Comparison of ENCODE assay signal across 23 mouse cellular contexts in genomic region chr13:119179157-119179920, GRCm38 (mm10).
DNase-seq lines count a peak whose midpoint lies in the region; ATAC-seq and TF ChIP-seq lines count a peak whose summit lies in the region.
"Had no signal": no experiment of that assay in that cellular context is flagged by ENCODE, and none has a peak within 500 bp of the region (broad histone marks: within the 10 kb centered on the region; RNA-seq: fewer than 3 reads in every experiment).

No protein-coding gene starts in this region.

- TF ChIP-seq CTCF in kidney, adult 2 months (conservative IDR thresholded peaks at IDR 0.05; ENCODE audit: insufficient read depth, insufficient read length, low read depth, low read length): no peak
- no peak for TF ChIP-seq CTCF in kidney, postnatal 0 days (IDR thresholded peaks at IDR 0.05; ENCODE audit: low read depth)
- TF ChIP-seq CTCF in lung, postnatal 0 days (IDR thresholded peaks at IDR 0.05): no peak

- no peak overlapping the region for H3K4me2 ChIP-seq in kidney, embryonic 14.5 days (replicated peaks; ENCODE audit: low read depth, low read length)
- H3K4me2 ChIP-seq in kidney, postnatal 0 days (ENCODE audit: low read length): no peak overlapping the region
- H3K4me2 ChIP-seq in lung, postnatal 0 days (replicated peaks; ENCODE audit: low read depth, low read length): no peak overlapping the region
- H3K4me2 ChIP-seq: embryonic facial prominence, embryonic 12.5 days; embryonic facial prominence, embryonic 15.5 days; hindbrain, embryonic 12.5 days; hindbrain, embryonic 15.5 days had no signal

- ATAC-seq in kidney, embryonic 14.5 days (ENCODE audit: low FRiP score, low TSS enrichment): peak; percentile 76; the same call in 1 of the 2 replicates
- no peak for ATAC-seq in kidney, postnatal 0 days (replicated peaks; ENCODE audit: low FRiP score, low read depth)
- ATAC-seq in lung, postnatal 0 days: no peak
- ATAC-seq: forebrain, embryonic 14.5 days; forebrain, postnatal 0 days had no signal

- 6% methylated on average over 1 of the region's 1 CpGs for WGBS in kidney, embryonic 14.5 days
- 5% methylated on average over 1 of the region's 1 CpGs for WGBS in kidney, adult 2 months
- WGBS in kidney, postnatal 0 days: 0% methylated on average over 1 of the region's 1 CpGs
- WGBS in lung, postnatal 0 days: 19% methylated on average over 1 of the region's 1 CpGs

- no peaks in the 10 kb centered on the region for H3K36me3 ChIP-seq in kidney, embryonic 14.5 days (ENCODE audit: control insufficient read depth, insufficient read depth, low read length)
- H3K36me3 ChIP-seq in kidney, adult 2 months (ENCODE audit: control insufficient read depth, insufficient read depth, low read length): no peaks in the 10 kb centered on the region
- no peaks in the 10 kb centered on the region for H3K36me3 ChIP-seq in kidney, postnatal 0 days (ENCODE audit: insufficient read depth, low read length)
- no peaks in the 10 kb centered on the region for H3K36me3 ChIP-seq in lung, postnatal 0 days (ENCODE audit: insufficient read depth, low read length)
- H3K36me3 ChIP-seq: embryonic facial prominence, embryonic 12.5 days; embryonic facial prominence, embryonic 15.5 days; heart, embryonic 10.5 days; hindbrain, embryonic 12.5 days; hindbrain, embryonic 15.5 days had no signal

- DNase-seq in kidney, adult 2 months: no peak
- DNase-seq in kidney, postnatal 0 days (ENCODE audit: low spot score): peak; percentile 61
- DNase-seq in kidney, postnatal 14 days: no peak
- peak; percentile 69 for DNase-seq in lung, postnatal 0 days (ENCODE audit: low spot score)
- DNase-seq in lung, postnatal 4 days: no peak
- no peak for DNase-seq in frontal cortex, postnatal 14 days (ENCODE audit: low spot score in 2 of 2)
- DNase-seq: adrenal gland, adult 2 months; adrenal gland, postnatal 14 days; B cell, adult 2 months; cerebellum, adult 11 months; cerebellum, adult 2 months; cerebellum, adult 9-11 months; cerebellum, postnatal 25 days; forebrain, postnatal 0 days; gastrocnemius, postnatal 25 days; heart, adult 2 months had no signal

- TF ChIP-seq EP300 in lung, postnatal 0 days (IDR thresholded peaks at IDR 0.05): peak; percentile 55

- H3K4me1 ChIP-seq in kidney, embryonic 14.5 days (ENCODE audit: control insufficient read depth, insufficient read depth, low read length): no peaks in the 10 kb centered on the region
- no peaks in the 10 kb centered on the region for H3K4me1 ChIP-seq in kidney, adult 2 months (ENCODE audit: control insufficient read depth, insufficient read depth, low read length)
- H3K4me1 ChIP-seq in kidney, postnatal 0 days (replicated peaks; ENCODE audit: insufficient read depth, low read length): no peaks in the 10 kb centered on the region
- no peaks in the 10 kb centered on the region for H3K4me1 ChIP-seq in lung, postnatal 0 days (ENCODE audit: insufficient read depth, low read depth, low read length)
- H3K4me1 ChIP-seq: embryonic facial prominence, embryonic 12.5 days; embryonic facial prominence, embryonic 15.5 days; heart, embryonic 10.5 days; hindbrain, embryonic 12.5 days; hindbrain, embryonic 15.5 days had no signal

- H3K4me3 ChIP-seq in kidney, embryonic 14.5 days (ENCODE audit: low read length): no peak overlapping the region
- no peak overlapping the region for H3K4me3 ChIP-seq in kidney, adult 2 months (ENCODE audit: insufficient read depth, low read depth, low read length)
- H3K4me3 ChIP-seq in kidney, postnatal 0 days (replicated peaks; ENCODE audit: low read depth, low read length): no peak overlapping the region
- no peak overlapping the region for H3K4me3 ChIP-seq in lung, postnatal 0 days (ENCODE audit: low read depth, low read length)
- H3K4me3 ChIP-seq: embryonic facial prominence, embryonic 12.5 days; embryonic facial prominence, embryonic 15.5 days; heart, adult 2 months; heart, embryonic 10.5 days; hindbrain, embryonic 12.5 days; hindbrain, embryonic 15.5 days had no signal

- H3K27ac ChIP-seq in kidney, embryonic 14.5 days (ENCODE audit: low read depth, low read length): no peak overlapping the region
- no peak overlapping the region for H3K27ac ChIP-seq in kidney, adult 2 months (ENCODE audit: insufficient read depth, low read depth, low read length)
- no peak overlapping the region for H3K27ac ChIP-seq in kidney, postnatal 0 days
- 0 out of 2 replicates have a peak overlapping the region, but pooled peaks have one; percentile 71 for H3K27ac ChIP-seq in lung, postnatal 0 days (ENCODE audit: low read length)
- H3K27ac ChIP-seq: embryonic facial prominence, embryonic 12.5 days; embryonic facial prominence, embryonic 15.5 days; heart, adult 2 months; heart, embryonic 10.5 days; hindbrain, embryonic 12.5 days; hindbrain, embryonic 15.5 days had no signal

- H3K27me3 ChIP-seq in kidney, embryonic 14.5 days (ENCODE audit: control insufficient read depth, insufficient read depth, low read length): no peaks in the 10 kb centered on the region
- H3K27me3 ChIP-seq in kidney, adult 2 months (replicated peaks; ENCODE audit: control insufficient read depth, insufficient read depth, low read length): no peaks in the 10 kb centered on the region
- no peaks in the 10 kb centered on the region for H3K27me3 ChIP-seq in kidney, postnatal 0 days (ENCODE audit: insufficient read depth, low read length)
- H3K27me3 ChIP-seq in lung, postnatal 0 days (replicated peaks; ENCODE audit: insufficient read depth, low read length): no peaks in the 10 kb centered on the region
- H3K27me3 ChIP-seq: embryonic facial prominence, embryonic 12.5 days; embryonic facial prominence, embryonic 15.5 days; hindbrain, embryonic 12.5 days; hindbrain, embryonic 15.5 days had no signal

- H3K9me3 ChIP-seq in kidney, embryonic 14.5 days (ENCODE audit: control insufficient read depth, low read length): no peaks in the 10 kb centered on the region
- no peaks in the 10 kb centered on the region for H3K9me3 ChIP-seq in kidney, postnatal 0 days (replicated peaks; ENCODE audit: low read length)
- no peaks in the 10 kb centered on the region for H3K9me3 ChIP-seq in lung, postnatal 0 days (ENCODE audit: low read length)
- H3K9me3 ChIP-seq: embryonic facial prominence, embryonic 12.5 days; embryonic facial prominence, embryonic 15.5 days; heart, embryonic 10.5 days; hindbrain, embryonic 12.5 days; hindbrain, embryonic 15.5 days had no signal

- H3K9ac ChIP-seq in kidney, embryonic 14.5 days (ENCODE audit: low read depth, low read length): no peak overlapping the region
- no peak overlapping the region for H3K9ac ChIP-seq in kidney, postnatal 0 days (ENCODE audit: low read depth, low read length)
- H3K9ac ChIP-seq in lung, postnatal 0 days (replicated peaks; ENCODE audit: low read depth): no peak overlapping the region
- H3K9ac ChIP-seq: embryonic facial prominence, embryonic 12.5 days; embryonic facial prominence, embryonic 15.5 days; forebrain, postnatal 0 days; hindbrain, embryonic 12.5 days; hindbrain, embryonic 15.5 days had no signal

- TF ChIP-seq POLR2A in kidney, adult 2 months (IDR thresholded peaks at IDR 0.05; ENCODE audit: low read depth, low read length): no peak

Comparison
In these comparisons a context has a peak if more than half of its experiments do, and no peak if none do; other contexts are left out.
1. DNase-seq: peak in kidney, postnatal 0 days (single experiment) and lung, postnatal 0 days (single experiment); none in kidney, adult 2 months (single experiment), kidney, postnatal 14 days (single experiment), lung, postnatal 4 days (0 of 2) and frontal cortex, postnatal 14 days (0 of 2).